Mouse (Mus musculus) spleen, postnatal 4 days (tissue): ENCODE measurements around the gene Syce1l.

ENCODE experiments used
- DNase-seq, 2 experiments: peaks; one replicate each; pipeline ENCODE4 v3.0.0; 2022; ENCODE audit warnings: low spot score in 2 of 2

The Syce1l gene

DNA sequence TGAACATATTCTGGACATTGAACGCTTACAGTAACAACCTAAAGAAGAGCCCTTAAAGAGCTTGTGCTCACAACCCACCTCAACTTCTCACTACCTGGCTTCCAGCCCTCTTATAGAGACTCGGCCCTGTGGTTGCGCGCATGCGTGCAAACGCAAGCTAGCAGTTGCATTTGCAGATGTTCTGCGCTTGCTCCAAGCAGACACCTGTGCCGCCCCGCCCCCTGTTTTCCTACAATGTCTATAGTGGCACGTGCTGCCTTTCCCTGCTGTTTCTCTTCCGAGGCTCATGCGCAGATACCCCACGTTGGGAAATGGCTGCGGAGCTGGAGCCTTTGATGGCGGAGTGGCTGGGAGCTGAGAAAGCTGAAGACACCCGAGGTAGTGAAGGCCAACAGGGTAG is at the start of gene Syce1l:
TSS of gene Syce1l (plus strand) at position 288 of the 400 bp plus-strand sequence.
- no peak for DNase-seq

- DNase-seq: no peak
These were observed 44.6 kb upstream of the Syce1l start for GRCm38 (mm10) chr8:113598401-113598800.

DNA sequence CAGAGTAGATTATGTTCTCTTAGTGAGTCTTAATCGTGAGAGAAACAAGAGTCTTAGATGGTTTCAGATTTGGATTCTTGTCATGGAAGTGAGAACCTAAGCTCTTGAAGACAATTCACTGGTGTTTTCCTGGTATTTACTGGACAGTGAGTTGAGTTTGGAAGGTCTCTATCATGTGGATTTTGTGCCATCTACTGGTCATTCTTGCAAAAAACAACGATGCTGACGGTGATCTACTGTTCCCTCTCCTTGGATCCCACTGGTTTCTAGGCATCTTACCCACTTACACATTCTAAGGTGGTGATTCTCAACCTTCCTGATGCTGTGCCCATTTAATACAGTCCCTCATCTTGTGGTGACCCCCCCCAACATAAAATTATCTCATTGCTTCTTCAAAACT is 10.4 kb upstream of the Syce1l start:
- no peak for DNase-seq

DNA sequence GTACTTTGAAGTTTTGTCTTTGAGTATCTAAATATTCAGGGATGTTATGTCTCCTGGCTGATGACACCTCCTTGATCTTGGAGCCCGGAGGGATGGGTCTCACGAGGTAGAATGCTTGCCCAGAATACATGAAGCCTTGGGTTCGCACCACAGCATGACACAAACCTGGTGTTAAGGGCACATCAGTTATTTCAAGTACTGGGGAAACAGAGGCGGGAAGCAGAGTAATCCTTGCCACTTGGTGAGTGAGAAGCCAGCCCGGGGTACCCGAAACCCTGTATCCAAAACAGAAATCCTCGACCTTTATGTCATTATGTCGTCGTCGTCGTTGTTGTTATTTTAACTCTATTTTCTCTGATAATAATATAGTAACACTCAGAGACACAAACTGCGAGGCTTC is 8.9 kb upstream of the Syce1l start:
- no peak for DNase-seq

GRCm38 (mm10) chr8:113634670-113635591 is 8.1 kb upstream of the Syce1l start, which contains the start of gene Mon1b:
TSS of gene Mon1b (plus strand) at chr8:113635587.
- DNase-seq: peak; percentile 96 to 98

DNA sequence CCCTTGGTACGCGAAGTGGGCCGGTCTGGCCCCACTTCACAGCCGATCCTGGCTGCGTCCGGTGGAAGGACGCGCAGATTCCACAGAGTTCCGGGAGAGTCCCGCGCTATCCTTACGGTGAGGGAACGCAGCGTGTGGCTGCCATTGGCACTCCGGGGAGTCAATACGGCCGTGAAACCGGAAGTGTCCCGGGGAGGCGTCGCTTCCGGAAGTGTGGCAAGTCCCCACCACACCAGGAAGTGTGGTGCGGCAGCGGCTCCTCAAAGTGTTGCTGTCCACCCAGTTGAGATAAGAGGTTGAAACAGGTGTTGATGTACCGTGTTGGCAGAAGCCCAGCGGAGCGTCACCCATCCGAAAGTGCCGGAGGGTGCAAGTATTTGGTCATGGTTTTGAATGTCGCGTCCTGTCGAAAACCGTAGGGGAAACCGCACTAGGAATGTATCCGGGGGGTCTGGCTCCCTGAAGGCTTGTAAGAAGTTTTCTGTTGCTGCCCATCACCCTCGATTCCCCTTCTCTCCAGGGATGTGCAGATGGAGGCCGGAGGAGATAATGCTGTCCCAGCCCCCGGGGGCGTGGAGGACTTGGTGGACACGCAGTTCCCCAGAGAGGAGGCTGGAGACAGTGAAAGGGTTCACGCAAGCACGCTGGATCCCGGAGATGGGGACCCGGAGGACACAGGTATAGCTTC is 7.3 kb upstream of the Syce1l start:
- peak in 1 of 2 experiments; percentile 30 for DNase-seq

DNA sequence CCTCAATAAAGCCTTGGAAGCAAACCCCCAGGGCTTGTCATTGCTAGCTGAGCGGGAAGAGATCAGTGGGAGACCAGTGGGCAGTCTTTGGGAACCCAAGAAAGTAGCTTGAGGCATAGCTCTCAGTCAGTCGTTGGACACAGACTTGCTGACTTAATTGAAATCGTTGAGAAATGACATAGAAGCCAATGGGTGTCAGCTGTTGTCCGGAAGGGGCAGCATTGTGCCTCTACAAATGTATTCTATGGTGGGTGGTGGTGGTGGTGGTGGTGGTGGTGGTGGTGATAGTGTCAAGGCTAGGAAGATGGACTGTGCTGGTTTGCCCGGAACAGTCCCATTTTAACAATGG is 6.8 kb upstream of the Syce1l start:
- no peak for DNase-seq

- no peak for DNase-seq
These were observed 2.7 kb upstream of the Syce1l start for GRCm38 (mm10) chr8:113640357-113640756.

- no peak for DNase-seq
These were observed 632 bp downstream of the Syce1l start for GRCm38 (mm10) chr8:113643479-113644210.

- DNase-seq: peak in 1 of 2 experiments; percentile 57
These were observed 2.2 kb downstream of the Syce1l start for GRCm38 (mm10) chr8:113645220-113645619.

DNA sequence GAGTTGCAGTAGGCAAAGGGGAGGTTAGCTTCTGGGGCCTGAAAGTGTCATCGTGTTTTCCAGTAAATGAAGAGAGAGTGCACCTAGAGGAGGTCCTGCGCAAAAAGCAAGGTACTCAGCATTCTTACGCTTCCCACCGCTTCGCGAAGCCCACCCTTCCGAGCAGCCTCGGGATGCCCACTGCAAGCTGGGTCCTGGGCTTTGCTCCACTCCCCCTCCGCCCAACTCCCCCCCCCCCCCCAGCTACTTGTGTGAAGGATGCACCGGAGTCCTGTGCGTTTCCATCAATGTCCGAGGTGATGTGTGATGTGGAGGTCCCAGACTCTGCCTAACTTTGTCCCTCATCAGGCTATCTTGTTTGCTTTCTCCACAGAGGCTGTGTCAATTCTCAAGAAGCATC is 9.4 kb downstream of the Syce1l start:
- DNase-seq: no peak

DNA sequence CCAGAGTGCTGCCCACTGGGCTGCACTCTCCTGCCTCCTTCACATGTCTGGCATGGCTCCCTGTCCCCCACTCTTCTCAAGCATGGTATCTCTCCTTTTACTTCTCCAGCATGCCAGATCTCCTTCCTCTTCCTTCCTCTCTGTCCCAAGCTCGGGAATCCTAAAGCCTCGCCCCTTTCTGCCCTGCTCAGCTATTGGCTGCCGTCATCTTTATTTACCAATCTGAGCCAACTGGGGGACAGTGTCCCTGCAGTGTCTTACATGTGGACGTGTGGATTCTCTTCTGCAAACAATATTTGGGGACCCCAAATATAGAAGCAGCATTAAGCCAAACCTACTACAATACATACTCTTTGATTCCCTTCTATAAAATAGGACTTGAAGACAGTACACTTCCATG is 10.1 kb downstream of the Syce1l start:
- DNase-seq: no peak

DNA sequence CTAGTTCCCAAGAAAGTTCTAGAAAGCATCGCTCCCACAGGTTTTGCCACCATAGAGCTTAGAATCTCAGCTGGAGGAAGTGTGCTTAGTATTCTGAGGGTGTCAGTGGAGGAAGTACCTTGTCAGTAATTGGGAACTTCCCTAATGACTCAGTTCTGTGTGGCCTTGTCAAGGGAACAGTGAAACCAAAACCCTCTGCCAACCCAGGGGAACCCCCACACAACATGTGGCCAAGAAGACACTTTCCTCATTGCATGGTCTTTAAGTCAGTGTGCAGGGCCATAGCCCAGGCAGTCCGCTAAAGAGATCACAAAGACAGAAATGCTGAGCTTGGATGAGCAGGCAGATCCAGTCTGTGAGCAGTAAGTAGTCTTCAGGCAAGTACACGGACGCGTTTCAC is 13.1 kb downstream of the Syce1l start:
- DNase-seq: no peak

DNA sequence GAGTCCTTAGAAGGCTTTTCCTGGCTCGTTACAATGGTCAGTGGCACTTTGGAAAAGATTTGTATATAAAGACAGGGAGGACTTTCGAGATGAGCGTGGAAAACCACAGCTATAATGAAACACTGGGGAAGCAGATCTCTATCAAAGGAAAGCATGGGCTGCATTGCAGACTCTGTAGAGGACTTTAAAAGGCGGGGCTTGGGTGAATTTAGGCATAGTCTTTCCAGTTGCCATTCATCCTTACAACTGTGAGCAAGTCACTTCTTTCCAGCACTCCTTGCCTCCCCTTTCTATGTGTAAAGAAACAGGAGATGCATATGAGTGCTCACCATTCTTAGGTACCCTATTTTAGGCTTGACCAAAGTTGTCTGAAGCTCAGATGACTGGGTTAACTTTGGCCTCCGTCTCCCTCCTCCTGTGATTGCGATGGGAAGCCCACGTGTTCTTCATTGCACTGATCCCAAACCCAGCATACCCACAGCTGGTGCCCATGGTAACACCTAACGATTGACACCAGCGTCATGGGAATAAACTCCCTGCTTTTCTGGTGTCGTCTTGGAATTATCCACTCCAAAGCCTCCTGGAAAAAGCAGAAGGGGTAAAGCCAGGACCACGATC is 13.8 kb downstream of the Syce1l start:
- no peak for DNase-seq

GRCm38 (mm10) chr8:113660128-113660527 is 17.1 kb downstream of the Syce1l start:
- DNase-seq: no peak

GRCm38 (mm10) chr8:113664544-113664943 is 21.5 kb downstream of the Syce1l start:
- peak; percentile 48 to 74 for DNase-seq

- DNase-seq: no peak
These were observed 22.0 kb downstream of the Syce1l start for GRCm38 (mm10) chr8:113665036-113665435.

- no peak for DNase-seq
These were observed 22.9 kb downstream of the Syce1l start for GRCm38 (mm10) chr8:113665951-113666350.

DNA sequence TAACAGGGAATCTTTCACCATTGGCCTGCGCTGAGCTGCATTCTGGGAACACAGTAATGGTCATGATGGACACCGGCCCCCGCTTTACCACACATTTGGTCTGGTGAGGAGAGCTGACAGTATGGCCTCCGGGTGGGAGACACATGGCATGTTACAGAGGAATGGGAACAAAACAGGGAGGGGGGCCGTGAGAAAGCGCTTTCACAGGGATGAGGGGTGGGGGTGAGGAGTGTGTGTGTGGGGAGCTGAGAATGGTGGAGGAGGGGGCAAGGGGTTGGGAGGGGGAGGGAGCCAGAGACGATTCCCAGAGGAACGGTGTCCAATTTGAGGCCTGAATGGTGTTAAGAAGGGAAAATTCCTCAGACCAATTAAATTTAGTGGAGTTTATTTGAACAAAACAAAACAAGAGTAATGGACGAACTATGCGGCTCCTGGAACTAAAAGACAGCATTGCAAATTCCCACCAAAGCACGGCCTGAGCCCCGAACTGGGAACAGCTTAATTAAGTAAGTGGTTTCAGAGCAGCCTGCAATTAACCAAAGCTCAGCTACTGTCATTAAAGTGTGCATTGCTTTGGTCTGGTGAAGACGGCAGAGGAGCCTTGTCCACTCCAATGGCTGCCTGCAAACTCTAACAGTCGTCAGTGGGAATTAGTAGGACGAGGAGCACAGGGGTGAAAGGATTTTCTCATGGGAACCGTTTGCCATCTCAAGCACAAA is 23.9 kb downstream of the Syce1l start:
- DNase-seq: no peak

GRCm38 (mm10) chr8:113669924-113670323 is 26.9 kb downstream of the Syce1l start:
- no peak for DNase-seq

- no peak for DNase-seq
These were observed 29.7 kb downstream of the Syce1l start for GRCm38 (mm10) chr8:113672599-113673255.
